Mouse (Mus musculus) left cerebral cortex, adult 18-20 months (tissue): ENCODE results near the gene Slc10a7. TPM values are rescaled to one million over a fixed set of nuclear protein-coding genes. Genes with fewer than 3 reads are reported as not detected.
"Not testable (repeated sequence)": the region's sequence is repeated elsewhere in the genome, so short reads cannot be mapped to it uniquely, and the experiment has no call there.

Experiments
- DNase-seq, 2 experiments: peaks; one replicate each; pipeline ENCODE4 v3.0.0; 2021 to 2022; ENCODE audit warnings: low spot score in 2 of 2, mixed read lengths in 1 of 2
- long read RNA-seq, 2 experiments: library from polyadenylated mRNA; stranded (forward); transcript quantifications; one replicate each; pipeline ENCODE4 v2.0.0; 2021
- total RNA-seq, 2 experiments: library from RNA; stranded (reverse); gene quantifications; 2 replicates each; pipeline ENCODE4 v1.2.3; 2021

The Slc10a7 gene
- 10 to 100 TPM in 1 of 2 experiments, 1 to 10 TPM in 1; 6.2 to 10.5 TPM for total RNA-seq
- long read RNA-seq, experiment 1, partial matches to known transcripts, result 1 of 4 reads
- long read RNA-seq, experiment 1, other reads (novel, unspliced or antisense), result 1 of 4 reads
- long read RNA-seq, experiment 2, partial matches to known transcripts, result 0 of 4 reads
- long read RNA-seq, experiment 2, other reads (novel, unspliced or antisense), result 3 of 4 reads

GRCm38 (mm10) chr8:78509273-78510031 is at the start of gene Slc10a7:
TSS of gene Slc10a7 (plus strand) at chr8:78509346.
- DNase-seq, result peak; percentile 90 to 93

- DNase-seq, result no peak
Observed at GRCm38 (mm10) chr8:78463941-78464340, 45.2 kb upstream of the Slc10a7 start.

GRCm38 (mm10) chr8:78467889-78468288 is 41.3 kb upstream of the Slc10a7 start:
- DNase-seq, result no peak

GRCm38 (mm10) chr8:78477051-78477829 is 31.9 kb upstream of the Slc10a7 start:
- DNase-seq, result no peak

- DNase-seq, result no peak
Observed at GRCm38 (mm10) chr8:78489733-78490132, 19.4 kb upstream of the Slc10a7 start.

GRCm38 (mm10) chr8:78493031-78493430 is 16.1 kb upstream of the Slc10a7 start:
- DNase-seq, result no peak

GRCm38 (mm10) chr8:78496273-78496672 is 12.9 kb upstream of the Slc10a7 start:
- not testable (repeated sequence) for DNase-seq

- no peak for DNase-seq
Observed at GRCm38 (mm10) chr8:78502706-78503105, 6.4 kb upstream of the Slc10a7 start.

GRCm38 (mm10) chr8:78507979-78508718 is 997 bp upstream of the Slc10a7 start:
- peak; percentile 34 for DNase-seq

- peak; percentile 89 to 93 for DNase-seq
Observed at GRCm38 (mm10) chr8:78508719-78509272, 350 bp upstream of the Slc10a7 start, which contains the start of gene Rbmxl1. TSS of gene Rbmxl1 (minus strand) at chr8:78508898.

GRCm38 (mm10) chr8:78510094-78510493 is 948 bp downstream of the Slc10a7 start:
- no peak for DNase-seq

GRCm38 (mm10) chr8:78510926-78511325 is 1.8 kb downstream of the Slc10a7 start:
- DNase-seq, result no peak

GRCm38 (mm10) chr8:78513106-78513505 is 4.0 kb downstream of the Slc10a7 start:
- DNase-seq, result no peak

GRCm38 (mm10) chr8:78514706-78515105 is 5.6 kb downstream of the Slc10a7 start:
- no peak for DNase-seq

- no peak for DNase-seq
Observed at GRCm38 (mm10) chr8:78515132-78515531, 6.0 kb downstream of the Slc10a7 start.

- DNase-seq, result no peak
Observed at GRCm38 (mm10) chr8:78533981-78534380, 24.8 kb downstream of the Slc10a7 start.

- DNase-seq, result no peak
Observed at GRCm38 (mm10) chr8:78536716-78537115, 27.6 kb downstream of the Slc10a7 start.

GRCm38 (mm10) chr8:78537795-78538194 is 28.6 kb downstream of the Slc10a7 start:
- DNase-seq, result no peak

GRCm38 (mm10) chr8:78542670-78543069 is 33.5 kb downstream of the Slc10a7 start:
- DNase-seq, result not testable (repeated sequence)

GRCm38 (mm10) chr8:78543621-78544020 is 34.5 kb downstream of the Slc10a7 start:
- no peak for DNase-seq

- no peak for DNase-seq
Observed at GRCm38 (mm10) chr8:78544545-78544944, 35.4 kb downstream of the Slc10a7 start.
